Mouse (Mus musculus) kidney, embryonic 14.5 days (tissue): ENCODE measurements at regions not wholly inside any gene's neighbourhood (a gene's known extent, or its start where the extent isn't known, plus 50 kb on each side); places are given as distances from the start of the nearest gene placed in this dataset.

ENCODE experiments used
- ATAC-seq: fragments of 200-750 bp; cut with Nextera tagmentation; 2 replicates; pipeline ENCODE4 v1.8.0; 2017; ENCODE audit warnings: moderate number of reproducible peaks, mild to moderate bottlenecking, moderate TSS enrichment, moderate library complexity; ENCODE audit not compliant: low FRiP score, low TSS enrichment
- H3K27ac ChIP-seq: fragments of 300-500 bp; sonication (generic); 2 replicates; pipeline ENCODE4 v1.5.1; 2014; ENCODE audit warnings: low read depth, mild to moderate bottlenecking, low read length, moderate library complexity, mixed read lengths
- H3K27me3 ChIP-seq: fragments of 300-500 bp; sonication (generic); 2 replicates; pipeline ENCODE4 v1.6.1; 2014; ENCODE audit warnings: mild to moderate bottlenecking, low read length; ENCODE audit not compliant: control insufficient read depth, insufficient read depth
- H3K36me3 ChIP-seq: fragments of 300-500 bp; sonication (generic); 2 replicates; pipeline ENCODE4 v1.6.1; 2014; ENCODE audit warnings: low read length, mixed read lengths; ENCODE audit not compliant: control insufficient read depth, insufficient read depth
- H3K4me1 ChIP-seq: fragments of 300-500 bp; sonication (generic); 2 replicates; pipeline ENCODE4 v1.6.1; 2014; ENCODE audit warnings: low read length, mixed read lengths; ENCODE audit not compliant: control insufficient read depth, insufficient read depth
- H3K4me2 ChIP-seq: fragments of 300-500 bp; sonication (generic); replicated peaks from 2 replicates; pipeline ENCODE4 v1.6.1; 2014; ENCODE audit warnings: low read depth, mild to moderate bottlenecking, low read length
- H3K4me3 ChIP-seq: fragments of 300-500 bp; sonication (generic); 2 replicates; pipeline ENCODE4 v1.5.1; 2014; ENCODE audit warnings: mild to moderate bottlenecking, low read length
- H3K9ac ChIP-seq: fragments of 300-500 bp; sonication (generic); 2 replicates; pipeline ENCODE4 v1.6.1; 2014; ENCODE audit warnings: low read depth, mild to moderate bottlenecking, low read length, moderate library complexity
- H3K9me3 ChIP-seq: fragments of 300-500 bp; sonication (generic); 2 replicates; pipeline ENCODE4 v1.6.1; 2016; ENCODE audit warnings: low read length; ENCODE audit not compliant: control insufficient read depth
- WGBS: fragments of 180-500 bp; shearing (Covaris S2); extraction: QIAGEN DNeasy Blood & Tissue Kit; methylation state at CpG from one replicate; pipeline ENCODE4 v1.1.7; 2014; 5-methylcytosine and 5-hydroxymethylcytosine counted together

DNA sequence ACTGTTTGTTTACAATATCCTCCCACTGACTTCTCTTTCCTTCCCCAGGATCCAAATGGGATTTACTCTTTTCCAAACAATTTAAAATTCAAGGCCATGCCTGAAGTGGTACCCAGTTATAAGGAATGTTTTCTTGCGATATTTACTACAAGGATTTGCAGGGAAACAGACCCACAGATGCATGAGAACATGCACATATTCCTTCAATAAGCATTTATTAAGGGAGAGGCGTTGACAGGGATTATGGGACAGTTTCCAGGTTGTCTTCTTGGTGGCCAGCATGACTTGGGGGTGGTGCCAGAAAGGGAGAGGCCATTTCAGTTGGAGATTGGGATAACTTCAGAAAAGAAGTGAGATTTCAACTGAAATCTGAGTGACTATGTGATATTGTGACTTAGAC, 58.4 kb upstream of the Sptbn1 start:
- Histone ChIP-seq H3K27me3 (no peaks in the 10 kb centered on the region), H3K9ac (no peak overlapping the region), H3K27ac (no peak overlapping the region), H3K9me3 (no peaks in the 10 kb centered on the region), H3K4me3 (no peak overlapping the region), H3K4me2 (no peak overlapping the region), H3K4me1 (no peaks in the 10 kb centered on the region), H3K36me3 (no peaks in the 10 kb centered on the region)
- ATAC-seq = no peak
- WGBS = 75% methylated on average over 2 of the region's 2 CpGs
